Mouse (Mus musculus) heart, embryonic 15.5 days (tissue): ENCODE data around the gene Dlx3. TPM values are rescaled to one million over a fixed set of nuclear protein-coding genes. Genes with fewer than 3 reads are reported as not detected.

Experiments used
- ATAC-seq: fragments of 200-750 bp; cut with Nextera tagmentation; replicated peaks from 2 replicates; pipeline ENCODE4 v1.8.0; 2017; ENCODE audit warnings: low read depth, moderate TSS enrichment; ENCODE audit not compliant: insufficient number of reproducible peaks, insufficient read depth, low FRiP score
- H3K27ac ChIP-seq: fragments of 300-500 bp; sonication (generic); 2 replicates; pipeline ENCODE4 v1.5.1; 2015; ENCODE audit warnings: mild to moderate bottlenecking, inconsistent platforms
- H3K27me3 ChIP-seq: fragments of 300-500 bp; sonication (generic); 2 replicates; pipeline ENCODE4 v1.6.1; 2015; ENCODE audit warnings: inconsistent platforms
- H3K36me3 ChIP-seq: fragments of 300-500 bp; sonication (generic); 2 replicates; pipeline ENCODE4 v1.6.1; 2015; ENCODE audit warnings: mild to moderate bottlenecking, inconsistent platforms
- H3K4me1 ChIP-seq: fragments of 300-500 bp; sonication (generic); replicated peaks from 2 replicates; pipeline ENCODE4 v1.6.1; 2015; ENCODE audit warnings: inconsistent platforms
- H3K4me2 ChIP-seq: fragments of 300-500 bp; sonication (generic); 2 replicates; pipeline ENCODE4 v1.6.1; 2015; ENCODE audit warnings: inconsistent platforms, mild to moderate bottlenecking, moderate library complexity
- H3K4me3 ChIP-seq: fragments of 300-500 bp; sonication (generic); 2 replicates; pipeline ENCODE4 v1.5.1; 2015; ENCODE audit warnings: mild to moderate bottlenecking, inconsistent platforms
- H3K9ac ChIP-seq: fragments of 300-500 bp; sonication (generic); 2 replicates; pipeline ENCODE4 v1.6.1; 2015; ENCODE audit warnings: mild to moderate bottlenecking, inconsistent platforms
- H3K9me3 ChIP-seq: fragments of 300-500 bp; sonication (generic); replicated peaks from 2 replicates; pipeline ENCODE4 v1.6.1; 2016; ENCODE audit warnings: inconsistent platforms
- WGBS: fragments of 180-500 bp; shearing (Covaris S2); methylation state at CpG from one replicate; pipeline ENCODE4 v1.1.7; 2015; ENCODE audit warnings: mixed read lengths; 5-methylcytosine and 5-hydroxymethylcytosine counted together
- polyA plus RNA-seq: library from polyadenylated mRNA; unstranded; fragments of >200 nt; fragmentation: Nextera tagmentation; extraction: Ambion mirVana; gene quantifications from 2 replicates; pipeline ENCODE4 v1.2.1, GENCODE M21; 2015

Dlx3 gene
- polyA plus RNA-seq, 1 experiment from 2014 or later = 0.08 TPM

- no peak for ATAC-seq
- WGBS = 58% methylated on average over 11 of the region's 11 CpGs
- no peak overlapping the region for H3K27ac ChIP-seq
Observed at GRCm38 (mm10) chr11:95128359-95128758, 8.4 kb downstream of the Dlx3 start.

GRCm38 (mm10) chr11:95130668-95131252 is 10.8 kb downstream of the Dlx3 start:
- WGBS = 68% methylated on average over 17 of the region's 17 CpGs
- Histone ChIP-seq H3K9ac (no peak overlapping the region), H3K36me3 (no peaks in the 10 kb centered on the region), H3K4me3 (no peak overlapping the region), H3K4me2 (no peak overlapping the region), H3K4me1 (peaks cover 8% of the 10 kb centered on the region), H3K9me3 (no peaks in the 10 kb centered on the region), H3K27me3 (peaks cover 45% of the 10 kb centered on the region), H3K27ac (no peak overlapping the region)
- no peak for ATAC-seq

More at GRCm38 (mm10) chr11:95128359-95128758, 8.4 kb downstream of the Dlx3 start:
- Histone ChIP-seq H3K9me3 (no peaks in the 10 kb centered on the region), H3K4me1 (peaks cover 8% of the 10 kb centered on the region), H3K4me3 (no peak overlapping the region), H3K4me2 (no peak overlapping the region), H3K27me3 (peaks cover 67% of the 10 kb centered on the region), H3K9ac (no peak overlapping the region), H3K36me3 (no peaks in the 10 kb centered on the region)

- H3K36me3 ChIP-seq = no peaks in the 10 kb centered on the region
- H3K27ac ChIP-seq = no peak overlapping the region
- no peak overlapping the region for H3K4me3 ChIP-seq
- H3K9me3 ChIP-seq = no peaks in the 10 kb centered on the region
- H3K4me1 ChIP-seq = no peaks in the 10 kb centered on the region
- WGBS = 64% methylated on average over 6 of the region's 6 CpGs
- no peak for ATAC-seq
- H3K9ac ChIP-seq = no peak overlapping the region
- peaks cover 50% of the 10 kb centered on the region for H3K27me3 ChIP-seq
- H3K4me2 ChIP-seq = no peak overlapping the region
Observed at GRCm38 (mm10) chr11:95133321-95133720, 13.4 kb downstream of the Dlx3 start.

GRCm38 (mm10) chr11:95137281-95137680 is 17.4 kb downstream of the Dlx3 start:
- Histone ChIP-seq H3K4me3 (no peak overlapping the region), H3K27me3 (peaks cover 66% of the 10 kb centered on the region)
- WGBS = 23% methylated on average over 6 of the region's 6 CpGs

GRCm38 (mm10) chr11:95139871-95140270 is 20.0 kb downstream of the Dlx3 start:
- Histone ChIP-seq H3K4me3 (no peak overlapping the region), H3K27me3 (peaks cover 91% of the 10 kb centered on the region), H3K9ac (no peak overlapping the region), H3K27ac (no peak overlapping the region), H3K4me2 (no peak overlapping the region), H3K4me1 (peaks cover 13% of the 10 kb centered on the region), H3K9me3 (no peaks in the 10 kb centered on the region), H3K36me3 (no peaks in the 10 kb centered on the region)
- WGBS = 58% methylated on average over 5 of the region's 5 CpGs
- no peak for ATAC-seq

More at GRCm38 (mm10) chr11:95137281-95137680, 17.4 kb downstream of the Dlx3 start:
- Histone ChIP-seq H3K36me3 (no peaks in the 10 kb centered on the region), H3K4me2 (no peak overlapping the region), H3K27ac (no peak overlapping the region), H3K4me1 (no peaks in the 10 kb centered on the region), H3K9me3 (no peaks in the 10 kb centered on the region), H3K9ac (no peak overlapping the region)
- ATAC-seq = no peak

- Histone ChIP-seq H3K27ac (no peak overlapping the region), H3K9me3 (no peaks in the 10 kb centered on the region), H3K4me3 (no peak overlapping the region), H3K4me2 (no peak overlapping the region), H3K9ac (no peak overlapping the region), H3K4me1 (peaks cover 28% of the 10 kb centered on the region), H3K27me3 (peaks cover 100% of the 10 kb centered on the region), H3K36me3 (no peaks in the 10 kb centered on the region)
- 25% methylated on average over 10 of the region's 10 CpGs for WGBS
- no peak for ATAC-seq
Observed at GRCm38 (mm10) chr11:95142258-95142657, 22.3 kb downstream of the Dlx3 start.

- ATAC-seq = no peak
Observed at GRCm38 (mm10) chr11:95142980-95143575, 23.2 kb downstream of the Dlx3 start.

DNA sequence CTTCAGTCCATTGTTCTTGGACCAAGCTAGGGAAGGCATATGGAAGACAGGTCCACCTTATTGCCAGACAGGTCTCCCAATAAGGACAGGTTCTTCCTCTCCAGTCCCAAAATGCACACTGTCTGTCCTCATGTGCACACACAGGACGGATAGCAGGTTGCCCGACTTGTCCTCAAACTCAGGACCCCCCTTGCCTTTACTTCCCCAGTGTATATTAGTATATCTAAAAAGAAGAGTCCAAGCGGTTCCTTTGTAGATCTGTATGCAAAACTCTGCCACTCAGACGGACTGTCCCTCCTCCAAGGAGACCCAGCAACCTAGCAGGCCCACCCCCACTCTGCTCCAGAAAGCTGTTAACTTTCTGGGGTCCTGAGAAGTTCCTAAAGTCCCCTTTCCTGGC is 23.7 kb downstream of the Dlx3 start:
- whole genome bisulfite sequencing = 10% methylated on average over 4 of the region's 4 CpGs
- H3K27me3 ChIP-seq = peaks cover 100% of the 10 kb centered on the region
- H3K9me3 ChIP-seq = no peaks in the 10 kb centered on the region
- H3K4me1 ChIP-seq = peaks cover 28% of the 10 kb centered on the region
- no peaks in the 10 kb centered on the region for H3K36me3 ChIP-seq
- no peak overlapping the region for H3K27ac ChIP-seq
- no peak overlapping the region for H3K9ac ChIP-seq
- ATAC-seq = no peak
- H3K4me3 ChIP-seq = no peak overlapping the region
- H3K4me2 ChIP-seq = no peak overlapping the region

More at GRCm38 (mm10) chr11:95142980-95143575, 23.2 kb downstream of the Dlx3 start:
- 3% methylated on average over 39 of the region's 39 CpGs for WGBS
- no peaks in the 10 kb centered on the region for H3K36me3 ChIP-seq
- H3K27ac ChIP-seq = no peak overlapping the region
- H3K4me2 ChIP-seq = peak overlapping the region; percentile 41
- peaks cover 100% of the 10 kb centered on the region for H3K27me3 ChIP-seq
- H3K9me3 ChIP-seq = no peaks in the 10 kb centered on the region
- H3K4me3 ChIP-seq = peak overlapping the region; percentile 25
- H3K9ac ChIP-seq = no peak overlapping the region
- H3K4me1 ChIP-seq = peaks cover 28% of the 10 kb centered on the region

GRCm38 (mm10) chr11:95144091-95144945 is 24.4 kb downstream of the Dlx3 start:
- Histone ChIP-seq H3K36me3 (no peaks in the 10 kb centered on the region), H3K27me3 (peaks cover 100% of the 10 kb centered on the region)
- WGBS = 14% methylated on average over 9 of the region's 9 CpGs

GRCm38 (mm10) chr11:95144946-95145483 is 25.1 kb downstream of the Dlx3 start:
- H3K4me1 ChIP-seq = peaks cover 31% of the 10 kb centered on the region
- peak overlapping the region; percentile 94 for H3K4me2 ChIP-seq
- H3K9ac ChIP-seq = peak overlapping the region; percentile 9; the same call in 1 of the 2 replicates
- peak overlapping the region; percentile 55 for H3K4me3 ChIP-seq
- H3K9me3 ChIP-seq = no peaks in the 10 kb centered on the region
- H3K27me3 ChIP-seq = peaks cover 100% of the 10 kb centered on the region
- under 1% methylated on average over 34 of the region's 34 CpGs for WGBS
- H3K36me3 ChIP-seq = no peaks in the 10 kb centered on the region
- H3K27ac ChIP-seq = no peak overlapping the region
- ATAC-seq = no peak

More at GRCm38 (mm10) chr11:95144091-95144945, 24.4 kb downstream of the Dlx3 start:
- no peaks in the 10 kb centered on the region for H3K9me3 ChIP-seq
- peak overlapping the region; percentile 94 for H3K4me2 ChIP-seq
- ATAC-seq = no peak
- peak overlapping the region; percentile 55 for H3K4me3 ChIP-seq
- no peak overlapping the region for H3K27ac ChIP-seq
- no peak overlapping the region for H3K9ac ChIP-seq
- H3K4me1 ChIP-seq = peaks cover 28% of the 10 kb centered on the region

GRCm38 (mm10) chr11:95145851-95146403 is 26.0 kb downstream of the Dlx3 start, which contains the start of gene Dlx4:
Gene Dlx4 (minus strand): TSS chr11:95146263.
- ATAC-seq = no peak
- Histone ChIP-seq H3K4me1 (peaks cover 39% of the 10 kb centered on the region), H3K4me3 (peak within 1 kb of the TSS; percentile 55), H3K27me3 (peaks cover 100% of the 10 kb centered on the region), H3K36me3 (no peaks in the 10 kb centered on the region), H3K9me3 (no peaks in the 10 kb centered on the region), H3K4me2 (peak within 1 kb of the TSS; percentile 94), H3K9ac (peak within 1 kb of the TSS; percentile 49), H3K27ac (no peak within 1 kb of the TSS)
- under 1% methylated on average over 48 of the region's 48 CpGs for WGBS
